Mouse (Mus musculus): ENCODE measurements around the gene Ttll13. TPM values are rescaled to one million over a fixed set of nuclear protein-coding genes. Genes with fewer than 3 reads are reported as not detected.

Gene Ttll13
- total and polyA plus RNA-seq, 3 experiments = 0.39 to 0.40 TPM; not detected in 1

DNA sequence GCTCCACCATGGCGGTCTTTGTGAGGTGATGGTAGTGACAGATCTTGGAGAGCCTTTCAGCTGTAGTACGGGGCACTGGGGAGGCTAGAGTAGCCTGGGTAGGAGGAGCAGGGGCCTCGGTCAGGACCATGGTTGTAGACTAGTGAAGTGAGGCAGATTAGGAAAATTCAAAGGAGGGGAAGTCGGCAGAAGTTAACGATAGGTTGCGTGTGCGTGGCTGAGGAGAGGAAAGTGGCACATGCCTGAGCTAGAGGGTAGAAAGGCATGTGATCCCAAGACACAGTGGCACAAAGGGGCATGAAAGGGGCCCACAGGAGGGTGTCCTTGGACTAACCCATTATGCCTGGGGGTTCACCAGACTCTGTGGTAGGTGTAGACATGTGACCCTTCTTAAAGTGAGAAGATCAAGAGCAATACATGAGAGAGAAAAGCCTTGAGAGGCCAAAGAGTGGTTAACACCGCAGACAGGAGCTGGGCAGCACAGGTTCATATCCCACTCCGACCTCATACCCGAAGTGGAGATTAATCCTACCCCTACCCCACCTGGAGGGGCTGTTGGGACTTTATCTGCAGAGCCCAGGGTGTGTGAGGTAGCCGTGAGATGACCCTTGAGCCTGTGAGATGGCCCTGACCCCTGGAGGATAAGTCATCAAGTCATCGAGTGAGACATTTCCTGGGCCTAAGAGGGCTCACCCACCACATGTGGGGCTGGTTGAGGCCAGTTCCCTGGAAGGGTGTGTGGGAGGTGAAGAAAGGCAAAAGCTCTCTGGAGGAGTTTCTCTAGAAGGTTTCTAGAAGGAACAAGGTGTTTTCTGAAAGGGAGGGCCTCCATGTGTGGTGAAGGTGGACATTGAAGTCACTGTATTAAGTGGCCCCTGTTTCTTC lies 40.2 kb upstream of the Ttll13 start:
- Histone ChIP-seq H3K27me3 (ENCODE audit: control insufficient read depth in 1 of 2, insufficient read depth in 2 of 2, low read length in 2 of 2) (no peaks in the 10 kb centered on the region), H3K4me3 (ENCODE audit: control insufficient read depth in 1 of 2, insufficient read depth in 1 of 2, low read depth in 2 of 2, low read length in 2 of 2) (no peak overlapping the region), H3K9me3 (replicated peaks; ENCODE audit: insufficient read depth, low read length) (no peaks in the 10 kb centered on the region), H3K27ac (ENCODE audit: control insufficient read depth, low read depth, low read length) (peak overlapping the region; percentile 44), H3K4me1 (ENCODE audit: control insufficient read depth in 1 of 2, insufficient read depth in 2 of 2, low read length in 2 of 2) (peaks cover 23 to 59% of the 10 kb centered on the region in 2 experiments), H3K9ac (ENCODE audit: control insufficient read depth, low read depth, low read length, poor library complexity, severe bottlenecking) (0 out of 2 replicates have a peak overlapping the region, but pooled peaks have one; percentile 5), H3K79me2 (ENCODE audit: control insufficient read depth, insufficient read depth, low read length, poor library complexity) (peaks cover 67% of the 10 kb centered on the region), H3K36me3 (ENCODE audit: control insufficient read depth in 1 of 2, insufficient read depth in 2 of 2, low read length in 2 of 2) (peaks cover 0 to 49% of the 10 kb centered on the region in 2 experiments; a peak in 2 of 4 replicates)
- TF ChIP-seq TAL1 (IDR thresholded peaks at IDR 0.05; ENCODE audit: low read length) (peak; percentile 11; the same call in 1 of the 2 replicates), EP300 (IDR thresholded peaks at IDR 0.05; ENCODE audit: low read depth in 1 of 2, low read length in 2 of 2) (0 out of 4 replicates have a peak, but pooled peaks of 1 of the 2 experiments have one; percentile 8), POLR2AphosphoS2 (IDR thresholded peaks at IDR 0.05; ENCODE audit: low read length) (no peak), MEF2A (IDR thresholded peaks at IDR 0.05; ENCODE audit: extremely low read depth, insufficient replicate concordance, low read depth, low read length, poor library complexity, severe bottlenecking) (no peak), CHD1 (IDR thresholded peaks at IDR 0.05; ENCODE audit: low read depth, low read length) (no peak), GABPA (IDR thresholded peaks at IDR 0.05; ENCODE audit: low read depth, low read length) (no peak), TBP (IDR thresholded peaks at IDR 0.05; ENCODE audit: low read depth, low read length) (no peak), SIN3A (IDR thresholded peaks at IDR 0.05; ENCODE audit: low read length) (no peak), CTCF (IDR thresholded peaks at IDR 0.05 in 2 of 3, conservative IDR thresholded peaks at IDR 0.05 in 1 of 3; ENCODE audit: control insufficient read depth in 1 of 3, insufficient read depth in 1 of 3, low read depth in 2 of 3, low read length in 3 of 3, poor library complexity in 1 of 3, severe bottlenecking in 1 of 3) (no peak), POLR2A (IDR thresholded peaks at IDR 0.05; ENCODE audit: control insufficient read depth in 1 of 2, insufficient read depth in 1 of 2, low read depth in 1 of 2, low read length in 2 of 2, poor library complexity in 1 of 2) (no peak), ZC3H11A (IDR thresholded peaks at IDR 0.05; ENCODE audit: low read depth, low read length) (no peak)
- DNase-seq (ENCODE audit: low read depth, low spot score) = no peak

DNA sequence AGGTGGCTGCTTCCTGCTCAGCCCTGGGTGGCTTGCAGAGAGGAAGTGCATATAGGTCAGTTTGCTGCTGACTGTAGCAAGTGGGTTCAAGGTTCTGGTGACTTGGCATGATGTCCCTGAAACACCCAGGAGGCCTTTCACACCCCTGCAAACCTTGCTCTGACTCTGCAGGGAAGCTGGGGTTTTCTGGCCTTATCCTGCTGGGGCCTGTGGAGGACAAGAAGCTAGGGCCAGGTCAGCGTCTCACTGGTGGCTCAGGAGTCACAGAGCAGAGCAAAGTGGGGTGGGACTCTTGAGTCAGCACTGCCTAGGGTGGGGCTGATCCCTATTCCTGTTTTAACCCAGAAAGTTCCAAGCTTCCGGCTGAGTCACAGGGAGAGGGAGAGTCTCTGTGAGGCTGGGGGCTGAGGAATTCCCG lies 38.9 kb upstream of the Ttll13 start:
- Histone ChIP-seq H3K9ac (ENCODE audit: control insufficient read depth, low read depth, low read length, poor library complexity, severe bottlenecking) (peak overlapping the region; percentile 49), H3K9me3 (replicated peaks; ENCODE audit: insufficient read depth, low read length) (no peaks in the 10 kb centered on the region), H3K36me3 (ENCODE audit: control insufficient read depth in 1 of 2, insufficient read depth in 2 of 2, low read length in 2 of 2) (peaks cover 0 to 49% of the 10 kb centered on the region in 2 experiments; a peak in 2 of 4 replicates), H3K4me1 (ENCODE audit: control insufficient read depth in 1 of 2, insufficient read depth in 2 of 2, low read length in 2 of 2) (peaks cover 23 to 61% of the 10 kb centered on the region in 2 experiments), H3K79me2 (ENCODE audit: control insufficient read depth, insufficient read depth, low read length, poor library complexity) (peaks cover 60% of the 10 kb centered on the region), H3K27ac (ENCODE audit: control insufficient read depth, low read depth, low read length) (peak overlapping the region; percentile 100), H3K4me3 (ENCODE audit: control insufficient read depth in 1 of 2, insufficient read depth in 1 of 2, low read depth in 2 of 2, low read length in 2 of 2) (no peak overlapping the region), H3K27me3 (ENCODE audit: control insufficient read depth in 1 of 2, insufficient read depth in 2 of 2, low read length in 2 of 2) (no peaks in the 10 kb centered on the region)
- TF ChIP-seq POLR2A (IDR thresholded peaks at IDR 0.05; ENCODE audit: control insufficient read depth in 1 of 2, insufficient read depth in 1 of 2, low read depth in 1 of 2, low read length in 2 of 2, poor library complexity in 1 of 2) = no peak
- 0 out of 2 replicates have a peak, but pooled peaks have one; percentile 19 for TF ChIP-seq TAL1 (IDR thresholded peaks at IDR 0.05; ENCODE audit: low read length)
- peak; percentile 26 for DNase-seq (ENCODE audit: low read depth, low spot score)

All from MEL (cell line).